Mouse (Mus musculus): Measurements from ENCODE around the gene Rpl15.

DNA sequence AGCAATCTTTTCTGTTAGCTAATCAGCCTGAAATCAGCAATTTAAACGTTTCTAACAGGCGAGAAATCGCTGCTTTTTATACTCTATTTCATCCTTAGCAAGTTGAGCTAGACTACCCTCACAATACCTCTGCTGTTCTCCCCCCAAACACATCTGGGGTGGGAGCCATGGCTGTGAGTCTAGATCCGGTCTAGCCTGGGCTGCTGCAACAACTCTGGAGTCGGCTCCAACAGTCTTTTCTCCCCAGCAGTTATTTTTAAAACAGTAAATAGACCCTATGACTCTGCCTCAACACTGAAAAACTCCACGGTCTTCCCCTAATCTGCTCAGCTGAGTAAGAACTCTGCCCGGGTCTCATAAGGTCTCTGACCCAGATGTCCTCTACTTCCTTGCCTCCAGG, 31.1 kb downstream of the Rpl15 start:
- TF ChIP-seq POLR2A (IDR thresholded peaks at IDR 0.05; ENCODE audit: low read depth, low read length) (no peak), CTCF (IDR thresholded peaks at IDR 0.05; ENCODE audit: extremely low read depth, insufficient read depth, insufficient read length, insufficient replicate concordance) (no peak)

All from spleen, adult 2 months (tissue).